Mouse (Mus musculus) forebrain, postnatal 0 days (tissue): ENCODE measurements around the gene Gm21209. TPM values are rescaled to one million over a fixed set of nuclear protein-coding genes. Genes with fewer than 3 reads are reported as not detected.
"Not testable (repeated sequence)": the region's sequence is repeated elsewhere in the genome, so short reads cannot be mapped to it uniquely, and the experiment has no call there.

Experiments used
- ATAC-seq: fragments of 200-750 bp; cut with Nextera tagmentation; 2 replicates; pipeline ENCODE4 v1.8.0; 2017; ENCODE audit warnings: mild to moderate bottlenecking, moderate library complexity
- DNase-seq: peaks from one replicate; pipeline ENCODE4 v3.0.0-alpha.2; 2015
- H3K27ac ChIP-seq: fragments of 300-500 bp; sonication (generic); 2 replicates; pipeline ENCODE4 v1.5.1; 2014; ENCODE audit warnings: low read depth, mild to moderate bottlenecking, antibody characterized with exemption, low read length, moderate library complexity, mixed read lengths
- H3K27me3 ChIP-seq: fragments of 300-500 bp; sonication (generic); 2 replicates; pipeline ENCODE4 v1.6.1; 2014; ENCODE audit warnings: mild to moderate bottlenecking, low read length, mixed read lengths; ENCODE audit not compliant: insufficient read depth
- H3K36me3 ChIP-seq: fragments of 300-500 bp; sonication (generic); 2 replicates; pipeline ENCODE4 v1.6.1; 2014; ENCODE audit warnings: mild to moderate bottlenecking, moderate library complexity; ENCODE audit not compliant: insufficient read depth
- H3K4me1 ChIP-seq: fragments of 300-500 bp; sonication (generic); 2 replicates; pipeline ENCODE4 v1.6.1; 2014; ENCODE audit warnings: antibody characterized with exemption; ENCODE audit not compliant: insufficient read depth
- H3K4me2 ChIP-seq: fragments of 300-500 bp; sonication (generic); 2 replicates; pipeline ENCODE4 v1.6.1; 2014; ENCODE audit warnings: low read depth, mild to moderate bottlenecking, moderate library complexity
- H3K4me3 ChIP-seq: fragments of 300-500 bp; sonication (generic); 2 replicates; pipeline ENCODE4 v1.5.1; 2014; ENCODE audit warnings: low read depth, low read length, mixed read lengths
- H3K9ac ChIP-seq: fragments of 300-500 bp; sonication (generic); 2 replicates; pipeline ENCODE4 v1.6.1; 2014; ENCODE audit warnings: mild to moderate bottlenecking
- H3K9me3 ChIP-seq: fragments of 300-500 bp; sonication (generic); 2 replicates; pipeline ENCODE4 v1.6.1; 2016; ENCODE audit warnings: low read length
- WGBS: fragments of 180-500 bp; shearing (Covaris S2); extraction: QIAGEN DNeasy Blood & Tissue Kit; methylation state at CpG from one replicate; pipeline ENCODE4 v1.1.7; 2014; 5-methylcytosine and 5-hydroxymethylcytosine counted together
- polyA plus RNA-seq: library from polyadenylated mRNA; unstranded; fragments of >200 nt; fragmentation: Nextera tagmentation; extraction: Ambion mirVana; gene quantifications from 2 replicates; pipeline ENCODE4 v1.2.1, GENCODE M21; 2015
- total RNA-seq: library from RNA; depleted of rRNA; stranded (reverse); fragments of >200 nt; gene quantifications from 2 replicates; pipeline ENCODE4 v1.2.3, GENCODE M21; 2014; rRNA removed

Gm21209 gene
- total RNA-seq (not detected in 2 replicates), polyA plus RNA-seq (not detected in 2 replicates)

DNA sequence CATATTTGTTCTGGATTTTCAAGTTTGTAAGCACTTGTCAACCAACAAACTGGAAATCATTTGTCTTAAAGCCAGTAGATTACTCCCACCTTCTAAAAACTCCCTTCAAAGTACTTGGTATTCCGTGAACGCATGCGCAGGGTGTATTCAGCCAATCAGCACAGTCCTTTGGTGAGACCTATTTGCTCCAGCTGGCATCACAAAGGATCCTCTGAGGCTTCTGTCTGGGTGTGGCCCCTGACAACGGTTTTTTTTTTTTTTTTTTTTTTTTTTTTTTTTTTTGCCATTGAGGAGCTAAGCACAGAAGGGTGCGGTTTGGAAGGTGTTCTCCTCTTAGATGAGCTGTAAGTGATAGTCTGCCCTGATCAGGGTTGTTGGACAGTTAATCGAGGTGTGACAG lies at the start of gene Gm21209:
Gene Gm21209 (plus strand): TSS at position 301 of the 400 bp plus-strand sequence.
- H3K27me3 ChIP-seq, ATAC-seq, H3K4me3 ChIP-seq, H3K4me1 ChIP-seq, H3K9me3 ChIP-seq, H3K36me3 ChIP-seq, DNase-seq, H3K9ac ChIP-seq, H3K27ac ChIP-seq, H3K4me2 ChIP-seq: not testable (repeated sequence)
- WGBS, result no CpG with 5 or more reads among the region's 6 CpGs
